Mouse (Mus musculus) right cerebral cortex, postnatal 10 days (tissue): ENCODE measurements around the gene Gm5483.
"Not testable (repeated sequence)": the region's sequence is repeated elsewhere in the genome, so short reads cannot be mapped to it uniquely, and the experiment has no call there.

Experiments used
- DNase-seq, 2 experiments: peaks; one replicate each; pipeline ENCODE4 v3.0.0; 2021; ENCODE audit warnings: low spot score in 2 of 2

The Gm5483 gene

DNA sequence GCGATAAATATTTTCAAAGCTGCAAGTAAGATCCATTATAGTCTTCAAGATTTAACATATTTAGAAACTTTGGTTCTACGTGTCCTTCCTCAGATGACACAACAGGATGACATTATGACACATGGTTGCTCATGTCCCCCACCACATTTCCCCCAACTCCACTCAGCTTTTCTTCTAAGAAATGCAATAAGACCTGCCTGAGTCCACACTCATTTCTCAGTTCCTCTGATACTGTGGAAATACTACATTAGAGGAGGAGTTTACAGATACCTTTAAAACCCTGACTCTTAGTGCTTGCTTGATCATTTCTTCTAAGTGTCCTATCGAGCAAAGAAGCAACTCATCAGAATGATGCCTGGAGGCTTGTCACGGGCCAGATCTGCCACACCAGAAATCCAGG lies at the start of gene Gm5483:
Gm5483 (plus strand) TSS at position 301 of the 400 bp plus-strand sequence.
- DNase-seq, result not testable (repeated sequence)

DNA sequence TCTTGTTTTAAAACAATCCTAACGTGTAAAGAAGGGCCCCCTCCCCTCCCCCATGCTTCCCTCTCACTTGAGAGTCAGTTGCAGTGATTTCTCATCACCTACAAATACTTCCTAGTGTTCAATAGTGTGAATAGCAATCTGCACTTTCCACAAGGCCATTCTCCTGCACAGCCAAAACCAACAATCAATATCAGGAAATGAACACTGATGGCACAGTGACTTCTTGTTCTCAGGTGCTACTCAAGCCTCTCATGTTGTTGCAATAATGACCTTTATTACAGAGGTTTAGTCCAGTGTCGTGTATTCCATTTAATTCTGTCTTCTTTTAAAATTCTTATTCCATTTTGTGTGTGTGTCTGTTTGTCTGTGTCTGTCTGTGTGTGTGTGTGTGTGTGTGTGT lies 45.8 kb upstream of the Gm5483 start:
- DNase-seq, result no peak

DNA sequence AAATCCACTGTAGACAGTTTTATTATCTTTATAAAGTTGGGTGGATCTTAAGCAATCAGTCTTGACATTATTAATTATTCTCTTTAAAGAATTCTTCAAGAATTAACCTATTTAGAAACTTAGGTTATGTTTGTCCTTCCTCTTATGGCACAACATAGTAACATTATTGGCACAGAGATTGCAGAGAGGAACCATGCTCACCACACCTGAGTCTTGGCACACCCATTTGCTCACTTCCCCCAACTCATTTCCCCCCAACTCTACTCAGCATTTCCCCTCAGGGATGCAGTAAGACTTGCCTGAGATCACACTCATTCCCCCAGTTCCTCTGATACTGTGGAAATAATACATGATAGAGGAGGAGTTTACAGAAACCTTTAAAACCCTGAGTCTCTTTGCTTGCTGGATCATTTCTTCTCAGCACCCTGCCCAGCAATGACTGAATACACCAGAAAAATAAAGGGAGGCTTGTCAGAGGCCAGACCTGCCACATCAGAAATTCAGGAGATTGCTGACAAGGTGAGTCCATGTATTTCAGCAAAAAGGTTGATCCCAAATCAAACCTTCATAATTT lies 27.5 kb upstream of the Gm5483 start, which contains the start of gene Stfa2l1:
Stfa2l1 (plus strand) TSS at position 410 of the 574 bp plus-strand sequence.
- no peak for DNase-seq

DNA sequence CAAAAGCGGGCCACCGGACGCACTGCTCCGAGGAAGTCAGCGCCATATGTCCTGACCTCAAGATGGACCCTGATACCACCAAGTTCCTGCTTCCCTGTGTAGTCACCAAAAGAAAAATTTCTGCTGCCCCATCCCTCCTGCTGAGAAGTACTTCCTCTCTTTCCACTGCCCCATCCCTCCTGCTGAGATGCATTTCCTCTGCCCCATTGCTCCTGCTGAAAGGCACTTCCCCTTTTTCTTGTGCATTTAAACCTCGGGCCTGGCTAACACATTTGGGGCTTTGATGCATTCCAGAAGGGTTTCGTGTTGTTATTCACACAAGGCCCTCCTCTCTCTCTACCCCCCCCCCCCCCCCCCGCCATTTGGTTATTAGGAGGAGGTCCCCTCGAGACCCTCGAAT lies 16.2 kb upstream of the Gm5483 start:
- not testable (repeated sequence) for DNase-seq

DNA sequence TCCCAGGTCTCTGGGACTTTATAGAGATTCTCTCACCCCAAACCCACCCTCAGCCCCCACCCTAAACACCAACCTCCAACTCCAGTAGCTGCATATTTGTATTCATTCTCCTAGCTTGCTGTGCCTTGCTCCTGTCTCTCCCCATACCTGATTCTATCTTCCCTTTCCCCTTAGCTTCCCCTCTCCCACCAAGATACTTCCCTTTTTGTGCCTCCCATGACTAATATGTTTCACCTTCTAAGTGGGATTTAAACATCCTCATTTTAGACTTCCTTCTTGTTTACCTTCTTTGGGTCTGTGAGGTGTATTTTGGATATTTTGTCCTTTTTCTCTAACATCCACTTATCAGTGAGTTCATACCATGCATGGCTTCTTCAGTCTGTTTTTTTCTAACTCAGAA lies 7.9 kb upstream of the Gm5483 start:
- no peak for DNase-seq

DNA sequence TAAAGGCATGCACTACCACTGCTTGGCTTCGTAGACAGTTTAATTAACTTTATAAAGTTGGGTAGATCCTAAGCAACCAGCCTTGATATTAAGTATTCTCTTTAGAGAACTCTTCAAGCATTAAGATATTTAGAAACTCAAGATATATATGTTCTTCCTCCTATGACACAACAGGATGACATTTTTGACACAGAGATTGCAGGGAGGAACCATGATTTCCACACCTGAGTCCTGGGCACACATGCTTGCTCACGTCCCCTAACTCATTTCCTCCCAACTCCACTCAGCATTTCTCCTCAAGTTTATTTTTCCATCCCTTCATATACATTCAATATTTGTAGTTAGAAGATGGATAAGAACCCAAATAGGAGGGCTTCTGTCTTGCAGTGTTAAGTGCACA lies 4.1 kb upstream of the Gm5483 start:
- DNase-seq, result no peak

DNA sequence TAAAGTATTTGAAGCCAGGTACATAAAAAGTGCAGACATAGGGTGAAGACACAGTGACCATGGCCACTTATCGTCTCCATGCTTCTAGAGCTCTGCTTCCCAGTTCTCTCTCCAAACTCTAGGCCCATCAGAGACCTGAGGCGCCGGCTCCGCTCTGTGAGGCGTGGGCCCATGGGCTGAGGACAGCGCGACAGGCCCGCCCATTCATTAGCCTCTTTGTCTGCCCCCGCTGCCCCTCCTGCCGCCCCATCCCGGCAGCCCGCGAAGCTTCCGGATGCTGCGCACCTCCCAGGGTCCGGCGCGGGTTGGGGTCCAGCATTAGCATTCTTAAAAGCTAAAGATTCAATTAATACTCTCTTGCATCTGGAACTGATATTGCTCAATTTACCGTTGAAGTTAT lies 15.2 kb downstream of the Gm5483 start:
- DNase-seq, result no peak

DNA sequence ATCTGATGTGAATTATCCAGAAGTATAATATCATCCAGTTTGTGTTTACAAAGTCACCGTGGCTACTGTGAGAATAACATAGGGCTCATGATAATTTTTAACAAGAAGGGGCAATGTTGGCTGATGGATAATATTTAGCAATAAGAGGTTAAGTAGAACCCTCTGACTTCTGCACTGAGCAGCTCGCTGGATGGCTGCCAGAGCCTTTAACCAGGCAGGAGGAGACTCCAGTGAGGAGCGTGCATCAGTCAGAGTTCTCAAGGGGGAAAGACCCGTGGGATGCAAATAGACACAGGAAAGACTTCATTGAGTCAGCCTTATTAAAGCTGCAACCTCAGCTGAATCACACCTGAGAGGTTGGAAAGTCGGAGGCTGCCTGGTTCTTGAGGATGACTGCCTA lies 19.8 kb downstream of the Gm5483 start:
- no peak for DNase-seq

DNA sequence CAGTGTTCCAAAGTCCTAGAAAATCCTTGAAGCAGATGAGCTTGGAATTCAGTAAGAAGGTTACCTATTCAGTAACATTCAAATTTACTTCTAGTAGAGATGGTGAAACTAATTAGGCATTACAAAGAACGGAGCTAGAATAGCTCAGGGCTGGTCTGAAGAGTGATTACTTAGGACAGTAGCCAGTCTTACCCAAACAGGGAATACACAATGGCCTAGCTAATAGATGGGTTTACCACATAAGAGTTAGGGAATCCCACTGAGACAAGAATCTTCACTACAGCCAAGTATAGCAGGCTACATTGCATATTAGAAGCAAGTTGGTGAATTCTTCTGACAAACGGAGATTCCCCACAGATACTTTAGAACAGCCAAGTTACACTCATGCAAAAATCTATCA lies 21.7 kb downstream of the Gm5483 start:
- DNase-seq, result not testable (repeated sequence)

DNA sequence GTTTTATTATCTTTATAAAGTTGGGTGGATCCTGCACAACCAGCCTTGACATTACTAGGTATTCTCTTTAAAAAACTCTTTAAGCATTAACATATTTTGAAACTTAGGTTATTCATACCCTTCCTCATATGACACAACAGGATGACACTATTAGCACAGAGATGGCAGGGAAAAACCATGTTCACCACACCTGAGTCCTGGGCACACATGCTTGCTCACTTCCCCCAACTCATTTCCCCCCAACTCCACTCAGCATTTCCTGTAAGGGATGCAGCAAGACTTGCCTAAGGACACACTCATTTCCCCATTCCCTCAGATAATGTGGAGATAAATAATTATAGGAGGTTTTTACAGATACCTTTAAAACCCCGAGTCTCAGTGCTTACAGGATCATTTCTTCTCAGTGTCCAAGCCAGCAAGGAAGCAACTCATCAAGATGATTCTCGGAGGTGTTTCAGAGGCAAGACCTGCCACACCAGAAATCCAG lies 26.0 kb downstream of the Gm5483 start, which contains the start of gene Gm5416:
Gm5416 (plus strand) TSS at position 437 of the 487 bp plus-strand sequence.
- DNase-seq, result no peak

DNA sequence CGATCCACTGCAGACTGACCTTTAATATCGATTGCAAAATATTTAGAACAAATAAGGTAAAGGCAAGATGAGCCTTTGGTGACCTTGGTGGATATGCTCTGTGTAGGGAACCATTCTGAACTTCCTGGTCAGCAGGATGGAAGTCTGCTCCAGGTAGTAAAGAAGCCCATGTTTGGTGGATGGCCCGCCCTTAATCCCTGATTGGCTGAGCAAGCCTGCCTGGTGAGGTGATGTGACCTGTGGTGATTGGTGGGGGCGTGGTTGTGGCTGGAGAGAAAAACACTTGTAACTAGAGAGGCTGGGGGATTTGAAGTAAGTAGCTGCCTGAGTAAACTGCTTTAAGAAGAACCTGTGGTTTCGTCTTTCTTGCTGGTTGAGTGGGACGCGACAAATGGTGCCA lies 37.2 kb downstream of the Gm5483 start, which contains the start of gene 2010005H15Rik:
2010005H15Rik (plus strand) TSS at position 301 of the 400 bp plus-strand sequence.
- not testable (repeated sequence) for DNase-seq
